Mouse (Mus musculus) spleen, postnatal 4 days (tissue): Measurements from ENCODE around the gene Kdm1b.
A peak's percentile ranks its signal among the peaks of the same experiment; 100 is the strongest.

Experiments
- DNase-seq, 2 experiments: peaks; one replicate each; pipeline ENCODE4 v3.0.0; 2022; ENCODE audit warnings: low spot score in 2 of 2

The Kdm1b gene

GRCm38 (mm10) chr13:47056781-47057180 is 13.5 kb downstream of the Kdm1b start:
- DNase-seq: no peak

- DNase-seq: no peak
Observed at GRCm38 (mm10) chr13:47062756-47063155, 19.5 kb downstream of the Kdm1b start.

GRCm38 (mm10) chr13:47063985-47064760 is 20.9 kb downstream of the Kdm1b start:
- no peak for DNase-seq

- DNase-seq: no peak
Observed at GRCm38 (mm10) chr13:47066516-47066915, 23.2 kb downstream of the Kdm1b start.

- no peak for DNase-seq
Observed at GRCm38 (mm10) chr13:47067001-47067400, 23.7 kb downstream of the Kdm1b start.

GRCm38 (mm10) chr13:47070329-47071080 is 27.2 kb downstream of the Kdm1b start:
- no peak for DNase-seq

GRCm38 (mm10) chr13:47071871-47072270 is 28.6 kb downstream of the Kdm1b start:
- DNase-seq: peak in 1 of 2 experiments; percentile 50

- peak in 1 of 2 experiments; percentile 46 for DNase-seq
Observed at GRCm38 (mm10) chr13:47072484-47072883, 29.2 kb downstream of the Kdm1b start.

- peak in 1 of 2 experiments; percentile 6 for DNase-seq
Observed at GRCm38 (mm10) chr13:47076156-47076555, 32.9 kb downstream of the Kdm1b start.

GRCm38 (mm10) chr13:47077367-47077766 is 34.1 kb downstream of the Kdm1b start:
- no peak for DNase-seq

- no peak for DNase-seq
Observed at GRCm38 (mm10) chr13:47078799-47079198, 35.5 kb downstream of the Kdm1b start.

GRCm38 (mm10) chr13:47080905-47081505 is 37.7 kb downstream of the Kdm1b start:
- DNase-seq: no peak

GRCm38 (mm10) chr13:47088433-47088832 is 45.1 kb downstream of the Kdm1b start:
- DNase-seq: no peak

GRCm38 (mm10) chr13:47089271-47089670 is 46.0 kb downstream of the Kdm1b start:
- DNase-seq: no peak

GRCm38 (mm10) chr13:47093791-47094190 is 50.5 kb downstream of the Kdm1b start:
- no peak for DNase-seq

GRCm38 (mm10) chr13:47096591-47096990 is 53.3 kb downstream of the Kdm1b start:
- DNase-seq: no peak

- DNase-seq: no peak
Observed at GRCm38 (mm10) chr13:47099265-47099664, 56.0 kb downstream of the Kdm1b start.

GRCm38 (mm10) chr13:47100587-47100986 is 57.3 kb downstream of the Kdm1b start:
- no peak for DNase-seq

- DNase-seq: no peak
Observed at GRCm38 (mm10) chr13:47104146-47104545, 60.8 kb downstream of the Kdm1b start.

GRCm38 (mm10) chr13:47104856-47105541 is 61.7 kb downstream of the Kdm1b start:
- DNase-seq: peak in 1 of 2 experiments; percentile 65

- DNase-seq: peak; percentile 84 to 91
Observed at GRCm38 (mm10) chr13:47105711-47106579, 62.6 kb downstream of the Kdm1b start, which contains the start of gene Dek. Dek (minus strand) TSS chr13:47106201.
